In the genomic region with DNA sequence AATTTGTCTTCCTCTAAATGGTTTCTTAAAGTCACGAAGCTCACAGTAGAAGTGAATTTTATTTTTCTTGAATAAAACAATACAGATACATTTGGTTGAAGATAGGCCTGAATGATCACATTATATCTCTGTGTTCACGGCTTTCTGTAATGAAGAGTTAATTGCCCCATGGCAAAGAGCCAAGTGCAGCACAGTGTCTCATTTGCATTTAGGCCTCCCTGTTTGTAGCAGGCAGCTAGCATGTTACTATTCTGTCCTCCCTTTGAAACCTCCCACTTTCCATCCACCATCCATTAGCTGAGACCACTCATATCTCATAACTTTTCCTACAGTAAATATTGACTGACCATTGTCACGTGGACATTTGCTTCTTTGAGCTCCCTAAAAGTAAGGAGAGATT, we compare ENCODE assay signal across 28 mouse cellular contexts. TPM values are rescaled to one million over a fixed set of nuclear protein-coding genes. Genes with fewer than 3 reads are reported as not detected.
DNase-seq lines count a peak whose midpoint lies in the region; ATAC-seq and TF ChIP-seq lines count a peak whose summit lies in the region.
"Had no signal": no experiment of that assay in that cellular context is flagged by ENCODE, and none has a peak within 500 bp of the region (broad histone marks: within the 10 kb centered on the region; RNA-seq: fewer than 3 reads in every experiment).

No protein-coding gene starts in this region.

- H3K27ac ChIP-seq in hindbrain, embryonic 14.5 days: no peak overlapping the region
- no peak overlapping the region for H3K27ac ChIP-seq in hindbrain, embryonic 11.5 days (ENCODE audit: low read depth, low read length)
- no peak overlapping the region for H3K27ac ChIP-seq in neural tube, embryonic 12.5 days
- H3K27ac ChIP-seq in neural tube, embryonic 15.5 days (replicated peaks): no peak overlapping the region
- H3K27ac ChIP-seq in forebrain, embryonic 14.5 days (ENCODE audit: low read depth, low read length): no peak overlapping the region
- no peak overlapping the region for H3K27ac ChIP-seq in hindbrain, postnatal 0 days
- H3K27ac ChIP-seq: embryonic facial prominence, embryonic 13.5 days; heart, embryonic 10.5 days; heart, embryonic 15.5 days; limb, embryonic 13.5 days; stomach, embryonic 15.5 days had no signal

- H3K9ac ChIP-seq in hindbrain, embryonic 14.5 days: no peak overlapping the region
- H3K9ac ChIP-seq in hindbrain, embryonic 11.5 days (ENCODE audit: low read depth, low read length): no peak overlapping the region
- H3K9ac ChIP-seq in neural tube, embryonic 12.5 days: no peak overlapping the region
- no peak overlapping the region for H3K9ac ChIP-seq in neural tube, embryonic 15.5 days (replicated peaks)
- H3K9ac ChIP-seq in forebrain, embryonic 14.5 days (ENCODE audit: low read length): no peak overlapping the region
- no peak overlapping the region for H3K9ac ChIP-seq in hindbrain, postnatal 0 days (replicated peaks; ENCODE audit: low read length)
- H3K9ac ChIP-seq: embryonic facial prominence, embryonic 13.5 days; heart, embryonic 15.5 days; limb, embryonic 13.5 days; liver, postnatal 0 days; stomach, embryonic 15.5 days had no signal

- no peak overlapping the region for H3K4me3 ChIP-seq in hindbrain, embryonic 14.5 days (replicated peaks; ENCODE audit: low read length)
- H3K4me3 ChIP-seq in hindbrain, embryonic 11.5 days (ENCODE audit: low read depth, low read length): no peak overlapping the region
- H3K4me3 ChIP-seq in neural tube, embryonic 12.5 days: no peak overlapping the region
- no peak overlapping the region for H3K4me3 ChIP-seq in neural tube, embryonic 15.5 days (replicated peaks)
- no peak overlapping the region for H3K4me3 ChIP-seq in forebrain, embryonic 14.5 days (ENCODE audit: low read depth, low read length)
- H3K4me3 ChIP-seq in hindbrain, postnatal 0 days (ENCODE audit: low read length): no peak overlapping the region
- H3K4me3 ChIP-seq: embryonic facial prominence, embryonic 13.5 days; heart, embryonic 10.5 days; heart, embryonic 15.5 days; limb, embryonic 13.5 days; megakaryocyte, embryonic 14.5 days; stomach, embryonic 15.5 days had no signal

- H3K4me2 ChIP-seq in hindbrain, embryonic 14.5 days (replicated peaks): no peak overlapping the region
- H3K4me2 ChIP-seq in hindbrain, embryonic 11.5 days (replicated peaks; ENCODE audit: low read depth, low read length): no peak overlapping the region
- no peak overlapping the region for H3K4me2 ChIP-seq in neural tube, embryonic 12.5 days (replicated peaks)
- no peak overlapping the region for H3K4me2 ChIP-seq in neural tube, embryonic 15.5 days
- no peak overlapping the region for H3K4me2 ChIP-seq in forebrain, embryonic 14.5 days (ENCODE audit: low read length)
- no peak overlapping the region for H3K4me2 ChIP-seq in hindbrain, postnatal 0 days (ENCODE audit: low read depth, low read length)
- H3K4me2 ChIP-seq: embryonic facial prominence, embryonic 13.5 days; heart, embryonic 15.5 days; limb, embryonic 13.5 days; liver, embryonic 11.5 days; stomach, embryonic 15.5 days had no signal

- H3K27me3 ChIP-seq in hindbrain, embryonic 14.5 days (ENCODE audit: control insufficient read depth, insufficient read depth, low read length): no peaks in the 10 kb centered on the region
- H3K27me3 ChIP-seq in hindbrain, embryonic 11.5 days (ENCODE audit: control insufficient read depth, insufficient read depth, low read length): no peaks in the 10 kb centered on the region
- H3K27me3 ChIP-seq in neural tube, embryonic 12.5 days (replicated peaks): no peaks in the 10 kb centered on the region
- no peaks in the 10 kb centered on the region for H3K27me3 ChIP-seq in neural tube, embryonic 15.5 days (replicated peaks)
- H3K27me3 ChIP-seq in forebrain, embryonic 14.5 days (replicated peaks; ENCODE audit: control insufficient read depth, insufficient read depth, low read length): no peaks in the 10 kb centered on the region
- no peaks in the 10 kb centered on the region for H3K27me3 ChIP-seq in hindbrain, postnatal 0 days (ENCODE audit: insufficient read depth, low read length)
- H3K27me3 ChIP-seq: embryonic facial prominence, embryonic 13.5 days; heart, embryonic 15.5 days; limb, embryonic 13.5 days; megakaryocyte, embryonic 14.5 days; stomach, embryonic 15.5 days had no signal

- 43% methylated on average over 3 of the region's 3 CpGs for WGBS in hindbrain, embryonic 14.5 days
- WGBS in hindbrain, embryonic 11.5 days: 85% methylated on average over 3 of the region's 3 CpGs
- WGBS in neural tube, embryonic 12.5 days: 60% methylated on average over 3 of the region's 3 CpGs
- WGBS in neural tube, embryonic 15.5 days: 34% methylated on average over 3 of the region's 3 CpGs
- 26% methylated on average over 3 of the region's 3 CpGs for WGBS in forebrain, embryonic 14.5 days
- WGBS in hindbrain, postnatal 0 days: 44% methylated on average over 3 of the region's 3 CpGs

- DNase-seq in hindbrain, embryonic 14.5 days (ENCODE audit: low spot score): no peak
- no peak for DNase-seq in hindbrain, embryonic 11.5 days (ENCODE audit: low spot score)
- peak; percentile 88 for DNase-seq in forebrain, embryonic 14.5 days (ENCODE audit: low spot score)
- peak; percentile 13 for DNase-seq in hindbrain, postnatal 0 days (ENCODE audit: low spot score)
- no peak for DNase-seq in kidney, adult 11 months
- no peak for DNase-seq in thymus, postnatal 4 days
- DNase-seq: adrenal gland, postnatal 25 days; B cell, adult 2 months; cerebellum, adult 18-20 months; gastrocnemius, postnatal 25 days; kidney, adult 9 months; kidney, postnatal 10 days; layer of hippocampus, adult 9-11 months; liver, postnatal 0 days; lung, postnatal 36 days; right cerebral cortex, postnatal 25 days had no signal

- H3K4me1 ChIP-seq in hindbrain, embryonic 14.5 days (replicated peaks; ENCODE audit: control insufficient read depth, insufficient read depth, low read length): no peaks in the 10 kb centered on the region
- H3K4me1 ChIP-seq in hindbrain, embryonic 11.5 days (replicated peaks; ENCODE audit: control insufficient read depth, insufficient read depth, low read length): no peaks in the 10 kb centered on the region
- H3K4me1 ChIP-seq in neural tube, embryonic 12.5 days: no peaks in the 10 kb centered on the region
- H3K4me1 ChIP-seq in neural tube, embryonic 15.5 days: no peaks in the 10 kb centered on the region
- H3K4me1 ChIP-seq in forebrain, embryonic 14.5 days (ENCODE audit: control insufficient read depth, insufficient read depth, low read length): 0 out of 2 replicates have a peak, but pooled peaks cover 3% of the 10 kb centered on the region
- H3K4me1 ChIP-seq in hindbrain, postnatal 0 days (ENCODE audit: insufficient read depth, low read length): no peaks in the 10 kb centered on the region
- H3K4me1 ChIP-seq: embryonic facial prominence, embryonic 13.5 days; heart, embryonic 10.5 days; heart, embryonic 15.5 days; limb, embryonic 13.5 days; megakaryocyte, embryonic 14.5 days; stomach, embryonic 15.5 days had no signal

- no peaks in the 10 kb centered on the region for H3K36me3 ChIP-seq in hindbrain, embryonic 14.5 days (replicated peaks; ENCODE audit: control insufficient read depth, insufficient read depth)
- H3K36me3 ChIP-seq in hindbrain, embryonic 11.5 days (ENCODE audit: control insufficient read depth, insufficient read depth, low read length): no peaks in the 10 kb centered on the region
- no peaks in the 10 kb centered on the region for H3K36me3 ChIP-seq in neural tube, embryonic 12.5 days
- no peaks in the 10 kb centered on the region for H3K36me3 ChIP-seq in neural tube, embryonic 15.5 days
- no peaks in the 10 kb centered on the region for H3K36me3 ChIP-seq in forebrain, embryonic 14.5 days (ENCODE audit: control insufficient read depth, insufficient read depth, low read length)
- H3K36me3 ChIP-seq in hindbrain, postnatal 0 days (ENCODE audit: insufficient read depth, low read length): no peaks in the 10 kb centered on the region
- H3K36me3 ChIP-seq: embryonic facial prominence, embryonic 13.5 days; heart, embryonic 10.5 days; heart, embryonic 15.5 days; limb, embryonic 13.5 days; stomach, embryonic 15.5 days had no signal

- TF ChIP-seq CTCF in hindbrain, postnatal 0 days (IDR thresholded peaks at IDR 0.05; ENCODE audit: low read depth): no peak

- H3K9me3 ChIP-seq in hindbrain, embryonic 14.5 days (ENCODE audit: control insufficient read depth, low read length): no peaks in the 10 kb centered on the region
- H3K9me3 ChIP-seq in hindbrain, embryonic 11.5 days (ENCODE audit: control insufficient read depth, low read length): no peaks in the 10 kb centered on the region
- H3K9me3 ChIP-seq in neural tube, embryonic 12.5 days: no peaks in the 10 kb centered on the region
- H3K9me3 ChIP-seq in neural tube, embryonic 15.5 days (replicated peaks): no peaks in the 10 kb centered on the region
- H3K9me3 ChIP-seq in forebrain, embryonic 14.5 days (replicated peaks; ENCODE audit: control insufficient read depth, low read length): no peaks in the 10 kb centered on the region
- H3K9me3 ChIP-seq in hindbrain, postnatal 0 days (ENCODE audit: low read length): no peaks in the 10 kb centered on the region
- H3K9me3 ChIP-seq: embryonic facial prominence, embryonic 13.5 days; heart, embryonic 10.5 days; heart, embryonic 15.5 days; limb, embryonic 13.5 days; stomach, embryonic 15.5 days had no signal

- ATAC-seq in hindbrain, embryonic 14.5 days (ENCODE audit: low FRiP score): peak; percentile 62; the same call in 1 of the 2 replicates
- ATAC-seq in hindbrain, embryonic 11.5 days (ENCODE audit: low FRiP score): no peak
- peak; percentile 76 for ATAC-seq in neural tube, embryonic 12.5 days (ENCODE audit: low FRiP score, low read depth)
- no peak for ATAC-seq in neural tube, embryonic 15.5 days (ENCODE audit: low FRiP score)
- peak; percentile 92 for ATAC-seq in forebrain, embryonic 14.5 days
- no peak for ATAC-seq in hindbrain, postnatal 0 days
- ATAC-seq: intestine, embryonic 16.5 days; liver, postnatal 0 days had no signal

RNA-seq across cellular contexts. Expression of a gene that starts 55.1 kb away (rescaled TPM):
- 26.3 and 29.3 TPM in 2 replicates for polyA plus RNA-seq in hindbrain, embryonic 14.5 days (2014; fragmentation: Nextera tagmentation; extraction: Ambion mirVana)
- polyA plus RNA-seq in hindbrain, embryonic 11.5 days (2014; fragmentation: Nextera tagmentation; extraction: Ambion mirVana): 4.5 and 5.3 TPM in 2 replicates
- polyA plus RNA-seq in neural tube, embryonic 12.5 days (2016; fragmentation: Nextera tagmentation; extraction: Ambion mirVana): 10.1 and 12.3 TPM in 2 replicates
- polyA plus RNA-seq in neural tube, embryonic 15.5 days (2015; fragmentation: Nextera tagmentation; extraction: Ambion mirVana): 24.4 and 28.2 TPM in 2 replicates
- polyA plus RNA-seq in forebrain, embryonic 14.5 days (2014; fragmentation: Nextera tagmentation; extraction: Ambion mirVana): 11.4 and 13.5 TPM in 2 replicates
- 37.9 and 45.4 TPM in 2 replicates for total RNA-seq in hindbrain, postnatal 0 days (2014; rRNA removed)
- 25.5 and 26.5 TPM in 2 replicates for polyA plus RNA-seq in hindbrain, postnatal 0 days (2015; fragmentation: Nextera tagmentation; extraction: Ambion mirVana)
- total RNA-seq: common myeloid progenitor, adult 5-6 weeks; heart, postnatal 25 days had no signal
- polyA plus RNA-seq: liver, postnatal 0 days had no signal

Comparison
In these comparisons a context has a peak if more than half of its experiments do, and no peak if none do; other contexts are left out.
1. ATAC-seq: peak in hindbrain, embryonic 14.5 days (single experiment), neural tube, embryonic 12.5 days (single experiment) and forebrain, embryonic 14.5 days (single experiment); none in hindbrain, embryonic 11.5 days (single experiment), neural tube, embryonic 15.5 days (single experiment) and hindbrain, postnatal 0 days (single experiment).
2. DNase-seq: peak in forebrain, embryonic 14.5 days (single experiment) and hindbrain, postnatal 0 days (single experiment); none in hindbrain, embryonic 14.5 days (single experiment), hindbrain, embryonic 11.5 days (single experiment), kidney, adult 11 months (single experiment) and thymus, postnatal 4 days (single experiment).